Mouse (Mus musculus) liver, embryonic 12.5 days (tissue): ENCODE measurements around the gene Gm9376. TPM values are rescaled to one million over a fixed set of nuclear protein-coding genes. Genes with fewer than 3 reads are reported as not detected.

Experiments
- ATAC-seq: fragments of 200-750 bp; cut with Nextera tagmentation; 2 replicates; pipeline ENCODE4 v1.8.0; 2017; ENCODE audit warnings: moderate number of reproducible peaks, mild to moderate bottlenecking, moderate library complexity
- H3K27ac ChIP-seq: fragments of 300-500 bp; sonication (generic); 2 replicates; pipeline ENCODE4 v1.5.1; 2016; ENCODE audit warnings: mild to moderate bottlenecking
- H3K27me3 ChIP-seq: fragments of 300-500 bp; sonication (generic); replicated peaks from 2 replicates; pipeline ENCODE4 v1.6.1; 2016; ENCODE audit warnings: mild to moderate bottlenecking, moderate library complexity
- H3K36me3 ChIP-seq: fragments of 300-500 bp; sonication (generic); 2 replicates; pipeline ENCODE4 v1.6.1; 2016; ENCODE audit warnings: mild to moderate bottlenecking, moderate library complexity
- H3K4me1 ChIP-seq: fragments of 300-500 bp; sonication (generic); 2 replicates; pipeline ENCODE4 v1.6.1; 2016
- H3K4me2 ChIP-seq: fragments of 300-500 bp; sonication (generic); 2 replicates; pipeline ENCODE4 v1.6.1; 2016; ENCODE audit warnings: mild to moderate bottlenecking, moderate library complexity
- H3K4me3 ChIP-seq: fragments of 300-500 bp; sonication (generic); 2 replicates; pipeline ENCODE4 v1.5.1; 2016; ENCODE audit warnings: mild to moderate bottlenecking, moderate library complexity
- H3K9ac ChIP-seq: fragments of 300-500 bp; sonication (generic); 2 replicates; pipeline ENCODE4 v1.6.1; 2016; ENCODE audit warnings: mild to moderate bottlenecking, moderate library complexity
- H3K9me3 ChIP-seq: fragments of 300-500 bp; sonication (generic); replicated peaks from 2 replicates; pipeline ENCODE4 v1.6.1; 2016; ENCODE audit warnings: mild to moderate bottlenecking, moderate library complexity
- WGBS: fragments of 180-500 bp; shearing (Covaris S2); methylation state at CpG from one replicate; pipeline ENCODE4 v1.1.7; 2016; ENCODE audit not compliant: insufficient replicate concordance; 5-methylcytosine and 5-hydroxymethylcytosine counted together
- polyA plus RNA-seq: library from polyadenylated mRNA; unstranded; fragments of >200 nt; fragmentation: Nextera tagmentation; extraction: Ambion mirVana; gene quantifications from 2 replicates; pipeline ENCODE4 v1.2.1, GENCODE M21; 2016

Gene Gm9376
- polyA plus RNA-seq, 1 experiment from 2014 or later: not detected

- Histone ChIP-seq H3K36me3 (no peaks in the 10 kb centered on the region), H3K27me3 (peaks cover 88% of the 10 kb centered on the region), H3K9me3 (no peaks in the 10 kb centered on the region), H3K4me3 (peak within 1 kb of the TSS; percentile 50), H3K27ac (no peak within 1 kb of the TSS), H3K4me1 (peaks cover 25% of the 10 kb centered on the region; the same call in 1 of the 2 replicates), H3K9ac (no peak within 1 kb of the TSS), H3K4me2 (peak within 1 kb of the TSS; percentile 71)
- under 1% methylated on average over 34 of the region's 34 CpGs for WGBS
- ATAC-seq: peak; percentile 62
These were observed 29.9 kb upstream of the Gm9376 start, which contains the start of gene Sox21 for GRCm38 (mm10) chr14:118236886-118237289. Gene Sox21, minus strand, starts transcription at chr14:118237030.

- H3K4me2 ChIP-seq: no peak overlapping the region
- H3K4me1 ChIP-seq: peaks cover 25% of the 10 kb centered on the region; the same call in 1 of the 2 replicates
- no peak overlapping the region for H3K27ac ChIP-seq
- H3K9ac ChIP-seq: no peak overlapping the region
- no peak overlapping the region for H3K4me3 ChIP-seq
- 15% methylated on average over 6 of the region's 6 CpGs for WGBS
- ATAC-seq: no peak
- no peaks in the 10 kb centered on the region for H3K36me3 ChIP-seq
- peaks cover 79% of the 10 kb centered on the region for H3K27me3 ChIP-seq
- no peaks in the 10 kb centered on the region for H3K9me3 ChIP-seq
These were observed 29.0 kb upstream of the Gm9376 start for GRCm38 (mm10) chr14:118237786-118238185.

- peaks cover 24% of the 10 kb centered on the region; the same call in 1 of the 2 replicates for H3K4me1 ChIP-seq
- H3K36me3 ChIP-seq: no peaks in the 10 kb centered on the region
- H3K27me3 ChIP-seq: peaks cover 66% of the 10 kb centered on the region
- H3K27ac ChIP-seq: no peak overlapping the region
- no peaks in the 10 kb centered on the region for H3K9me3 ChIP-seq
- H3K4me2 ChIP-seq: no peak overlapping the region
- WGBS: 5% methylated on average over 8 of the region's 8 CpGs
- H3K4me3 ChIP-seq: no peak overlapping the region
- ATAC-seq: no peak
- H3K9ac ChIP-seq: no peak overlapping the region
These were observed 27.4 kb upstream of the Gm9376 start for GRCm38 (mm10) chr14:118239351-118239750.

- H3K4me3 ChIP-seq: no peak overlapping the region
- H3K4me2 ChIP-seq: no peak overlapping the region
- 0 out of 2 replicates have a peak, but pooled peaks cover 5% of the 10 kb centered on the region for H3K4me1 ChIP-seq
- WGBS: 31% methylated on average over 2 of the region's 2 CpGs
- H3K36me3 ChIP-seq: no peaks in the 10 kb centered on the region
- no peak overlapping the region for H3K9ac ChIP-seq
- no peak for ATAC-seq
- H3K27ac ChIP-seq: no peak overlapping the region
- H3K27me3 ChIP-seq: peaks cover 48% of the 10 kb centered on the region
- no peaks in the 10 kb centered on the region for H3K9me3 ChIP-seq
These were observed 25.3 kb upstream of the Gm9376 start for GRCm38 (mm10) chr14:118241416-118241815.

GRCm38 (mm10) chr14:118253381-118253780, 13.4 kb upstream of the Gm9376 start:
- H3K27me3 ChIP-seq: no peaks in the 10 kb centered on the region
- no peaks in the 10 kb centered on the region for H3K9me3 ChIP-seq
- H3K27ac ChIP-seq: no peak overlapping the region
- no peaks in the 10 kb centered on the region for H3K36me3 ChIP-seq
- H3K4me3 ChIP-seq: no peak overlapping the region
- H3K4me1 ChIP-seq: no peaks in the 10 kb centered on the region
- H3K4me2 ChIP-seq: no peak overlapping the region
- ATAC-seq: no peak
- 78% methylated on average over 6 of the region's 6 CpGs for WGBS
- no peak overlapping the region for H3K9ac ChIP-seq

GRCm38 (mm10) chr14:118268849-118269248, 2.1 kb downstream of the Gm9376 start:
- no peak overlapping the region for H3K9ac ChIP-seq
- WGBS: 60% methylated on average over 4 of the region's 4 CpGs
- ATAC-seq: no peak
- H3K36me3 ChIP-seq: no peaks in the 10 kb centered on the region
- H3K4me1 ChIP-seq: 0 out of 2 replicates have a peak, but pooled peaks cover 6% of the 10 kb centered on the region
- no peak overlapping the region for H3K4me3 ChIP-seq
- no peaks in the 10 kb centered on the region for H3K27me3 ChIP-seq
- H3K27ac ChIP-seq: no peak overlapping the region
- H3K9me3 ChIP-seq: no peaks in the 10 kb centered on the region
- H3K4me2 ChIP-seq: no peak overlapping the region

GRCm38 (mm10) chr14:118272594-118273555, 6.1 kb downstream of the Gm9376 start:
- ATAC-seq: no peak
- Histone ChIP-seq H3K36me3 (no peaks in the 10 kb centered on the region), H3K9me3 (no peaks in the 10 kb centered on the region), H3K4me2 (no peak overlapping the region), H3K27me3 (no peaks in the 10 kb centered on the region), H3K4me3 (no peak overlapping the region), H3K27ac (no peak overlapping the region), H3K4me1 (0 out of 2 replicates have a peak, but pooled peaks cover 6% of the 10 kb centered on the region), H3K9ac (no peak overlapping the region)
- WGBS: 51% methylated on average over 6 of the region's 6 CpGs

GRCm38 (mm10) chr14:118277704-118278498, 11.1 kb downstream of the Gm9376 start:
- H3K27ac ChIP-seq: no peak overlapping the region
- 67% methylated on average over 7 of the region's 7 CpGs for whole genome bisulfite sequencing
- H3K9me3 ChIP-seq: no peaks in the 10 kb centered on the region
- no peak overlapping the region for H3K9ac ChIP-seq
- no peak overlapping the region for H3K4me2 ChIP-seq
- H3K27me3 ChIP-seq: no peaks in the 10 kb centered on the region
- peak; percentile 72 for ATAC-seq
- no peaks in the 10 kb centered on the region for H3K36me3 ChIP-seq
- H3K4me3 ChIP-seq: no peak overlapping the region
- H3K4me1 ChIP-seq: 0 out of 2 replicates have a peak, but pooled peaks cover 3% of the 10 kb centered on the region

GRCm38 (mm10) chr14:118282272-118282671, 15.5 kb downstream of the Gm9376 start:
- H3K36me3 ChIP-seq: no peaks in the 10 kb centered on the region
- H3K9ac ChIP-seq: no peak overlapping the region
- no peak overlapping the region for H3K27ac ChIP-seq
- no peak overlapping the region for H3K4me3 ChIP-seq
- 79% methylated on average over 3 of the region's 3 CpGs for WGBS
- H3K9me3 ChIP-seq: no peaks in the 10 kb centered on the region
- ATAC-seq: no peak
- no peaks in the 10 kb centered on the region for H3K27me3 ChIP-seq
- no peak overlapping the region for H3K4me2 ChIP-seq
- no peaks in the 10 kb centered on the region for H3K4me1 ChIP-seq

- Histone ChIP-seq H3K4me2 (no peak overlapping the region), H3K27ac (no peak overlapping the region), H3K36me3 (no peaks in the 10 kb centered on the region), H3K9ac (no peak overlapping the region), H3K4me3 (no peak overlapping the region), H3K9me3 (no peaks in the 10 kb centered on the region), H3K4me1 (no peaks in the 10 kb centered on the region), H3K27me3 (no peaks in the 10 kb centered on the region)
- no peak for ATAC-seq
- WGBS: 70% methylated on average over 14 of the region's 14 CpGs
These were observed 16.2 kb downstream of the Gm9376 start for GRCm38 (mm10) chr14:118282917-118283316.

GRCm38 (mm10) chr14:118286096-118286495, 19.3 kb downstream of the Gm9376 start:
- Histone ChIP-seq H3K4me3 (no peak overlapping the region), H3K4me2 (no peak overlapping the region), H3K9ac (no peak overlapping the region), H3K27ac (no peak overlapping the region), H3K9me3 (no peaks in the 10 kb centered on the region), H3K36me3 (no peaks in the 10 kb centered on the region), H3K27me3 (no peaks in the 10 kb centered on the region), H3K4me1 (no peaks in the 10 kb centered on the region)
- no peak for ATAC-seq
- WGBS: 76% methylated on average over 2 of the region's 2 CpGs

- Histone ChIP-seq H3K9ac (no peak overlapping the region), H3K36me3 (no peaks in the 10 kb centered on the region), H3K27me3 (no peaks in the 10 kb centered on the region), H3K9me3 (no peaks in the 10 kb centered on the region), H3K4me1 (no peaks in the 10 kb centered on the region), H3K4me3 (no peak overlapping the region), H3K4me2 (no peak overlapping the region), H3K27ac (no peak overlapping the region)
- WGBS: 72% methylated on average over 8 of the region's 8 CpGs
- ATAC-seq: no peak
These were observed 22.4 kb downstream of the Gm9376 start for GRCm38 (mm10) chr14:118289133-118289532.
